Mouse (Mus musculus) MEL (cell line): ENCODE data around the gene Mrps9. TPM values are rescaled to one million over a fixed set of nuclear protein-coding genes. Genes with fewer than 3 reads are reported as not detected.

Experiments used
- DNase-seq: peaks from one replicate; pipeline ENCODE4 v3.0.0; 2011; ENCODE audit warnings: low read depth, low spot score
- H3K27ac ChIP-seq: 2 replicates; pipeline ENCODE4 v1.5.1; 2012; ENCODE audit warnings: low read depth, mild to moderate bottlenecking, control low read depth, low read length, moderate library complexity; ENCODE audit not compliant: control insufficient read depth
- H3K27me3 ChIP-seq, 2 experiments: fragments of 150-350 bp in 1 of 2; sonication (generic) in 1 of 2; 2 replicates each; pipeline ENCODE4 v1.6.1; 2012; ENCODE audit warnings: low read length in 2 of 2, mild to moderate bottlenecking in 2 of 2, improper control_type of control experiment in 1 of 2, moderate library complexity in 1 of 2; ENCODE audit not compliant: insufficient read depth in 2 of 2, control insufficient read depth in 1 of 2
- H3K36me3 ChIP-seq, 2 experiments: 2 replicates each; pipeline ENCODE4 v1.6.1; 2012 to 2014; ENCODE audit warnings: low read length in 2 of 2, improper control_type of control experiment in 1 of 2, inconsistent platforms in 1 of 2, mild to moderate bottlenecking in 1 of 2; ENCODE audit not compliant: insufficient read depth in 2 of 2, control insufficient read depth in 1 of 2
- H3K4me1 ChIP-seq, 2 experiments: fragments of 150-350 bp in 1 of 2; sonication (generic) in 1 of 2; 2 replicates each; pipeline ENCODE4 v1.6.1; 2012; ENCODE audit warnings: low read length in 2 of 2, improper control_type of control experiment in 1 of 2, mild to moderate bottlenecking in 1 of 2; ENCODE audit not compliant: insufficient read depth in 2 of 2, control insufficient read depth in 1 of 2
- H3K4me3 ChIP-seq, 2 experiments: fragments of 150-350 bp in 1 of 2; sonication (generic) in 1 of 2; 2 replicates each; pipeline ENCODE4 v1.5.1; 2012; ENCODE audit warnings: low read depth in 2 of 2, low read length in 2 of 2, mild to moderate bottlenecking in 2 of 2, moderate library complexity in 2 of 2, control low read depth in 1 of 2, improper control_type of control experiment in 1 of 2; ENCODE audit not compliant: control insufficient read depth in 1 of 2, insufficient read depth in 1 of 2
- H3K79me2 ChIP-seq: 2 replicates; pipeline ENCODE4 v1.6.1; 2012; ENCODE audit warnings: mild to moderate bottlenecking, low read length, moderate library complexity; ENCODE audit not compliant: control insufficient read depth, poor library complexity, insufficient read depth
- H3K9ac ChIP-seq: 2 replicates; pipeline ENCODE4 v1.6.1; 2012; ENCODE audit warnings: low read depth, mild to moderate bottlenecking, control low read depth, low read length, moderate library complexity; ENCODE audit not compliant: control insufficient read depth, poor library complexity, severe bottlenecking
- H3K9me3 ChIP-seq: fragments of 150-350 bp; sonication (generic); replicated peaks from 2 replicates; pipeline ENCODE4 v1.6.1; 2012; ENCODE audit warnings: mild to moderate bottlenecking, low read length, improper control_type of control experiment, moderate library complexity; ENCODE audit not compliant: insufficient read depth
- BHLHE40 ChIP-seq: IDR thresholded peaks from 2 replicates; pipeline ENCODE4 v1.6.1; 2012; ENCODE audit warnings: low read depth, mild to moderate bottlenecking, inconsistent platforms, low read length, improper control_type of control experiment, borderline replicate concordance
- CHD2 ChIP-seq: IDR thresholded peaks from 2 replicates; pipeline ENCODE4 v1.6.1; 2011; ENCODE audit warnings: low read length, improper control_type of control experiment
- E2F4 ChIP-seq: IDR thresholded peaks from 2 replicates; pipeline ENCODE4 v1.6.1; 2011; ENCODE audit warnings: low read depth, low read length, improper control_type of control experiment, borderline replicate concordance
- EP300 ChIP-seq, 2 experiments: IDR thresholded peaks; 2 replicates each; pipeline ENCODE4 v1.6.1; 2011; ENCODE audit warnings: improper control_type of control experiment in 2 of 2, low read length in 2 of 2, low read depth in 1 of 2, mild to moderate bottlenecking in 1 of 2
- ETS1 ChIP-seq: IDR thresholded peaks from 2 replicates; pipeline ENCODE4 v1.6.1; 2012; ENCODE audit warnings: low read depth, mild to moderate bottlenecking, inconsistent platforms, low read length, improper control_type of control experiment, moderate library complexity
- GABPA ChIP-seq: IDR thresholded peaks from 2 replicates; pipeline ENCODE4 v1.6.1; 2012; ENCODE audit warnings: low read depth, mild to moderate bottlenecking, inconsistent platforms, low read length, improper control_type of control experiment, moderate library complexity
- HCFC1 ChIP-seq: IDR thresholded peaks from 2 replicates; pipeline ENCODE4 v1.6.1; 2012; ENCODE audit warnings: low read depth, mild to moderate bottlenecking, inconsistent platforms, low read length, improper control_type of control experiment, moderate library complexity
- KAT2A ChIP-seq: conservative IDR thresholded peaks from 2 replicates; pipeline ENCODE4 v1.6.1; 2012; ENCODE audit warnings: low read depth, low read length, improper control_type of control experiment, inconsistent platforms
- MXI1 ChIP-seq: IDR thresholded peaks from 2 replicates; pipeline ENCODE4 v1.6.1; 2011; ENCODE audit warnings: mild to moderate bottlenecking, low read depth, low read length, improper control_type of control experiment
- NRF1 ChIP-seq: IDR thresholded peaks from 2 replicates; pipeline ENCODE4 v1.6.1; 2014; ENCODE audit warnings: low read depth, mild to moderate bottlenecking, inconsistent platforms, low read length, improper control_type of control experiment, moderate library complexity; ENCODE audit not compliant: poor library complexity, insufficient read depth, severe bottlenecking
- POLR2AphosphoS5 ChIP-seq: IDR thresholded peaks from 2 replicates; pipeline ENCODE4 v1.6.1; 2012; ENCODE audit warnings: low read depth, borderline replicate concordance, mild to moderate bottlenecking, inconsistent platforms, low read length, moderate library complexity, mixed read lengths
- SIN3A ChIP-seq: IDR thresholded peaks from 2 replicates; pipeline ENCODE4 v1.6.1; 2012; ENCODE audit warnings: low read length, improper control_type of control experiment, inconsistent platforms
- TAL1 ChIP-seq: IDR thresholded peaks from 2 replicates; pipeline ENCODE4 v1.6.1; 2012; ENCODE audit warnings: mild to moderate bottlenecking, inconsistent platforms, low read length, moderate library complexity, mixed read lengths
- TCF12 ChIP-seq: IDR thresholded peaks from 2 replicates; pipeline ENCODE4 v1.6.1; 2014; ENCODE audit warnings: low read depth, mild to moderate bottlenecking, inconsistent platforms, low read length, improper control_type of control experiment, moderate library complexity
- ZMIZ1 ChIP-seq: IDR thresholded peaks from 2 replicates; pipeline ENCODE4 v1.6.1; 2012; ENCODE audit warnings: low read depth, mild to moderate bottlenecking, inconsistent platforms, low read length, improper control_type of control experiment, moderate library complexity
- polyA plus RNA-seq, 2 experiments: library from polyadenylated mRNA; stranded (reverse) in 1 of 2; unstranded in 1 of 2; fragments of >175 nt in 1 of 2; fragments of >200 nt in 1 of 2; gene quantifications; 2 replicates each; pipeline versions ENCODE4 v1.2.1 to v1.2.4; 2012; ENCODE audit warnings: low replicate concordance in 2 of 2, low read depth in 1 of 2; ENCODE audit not compliant: insufficient read length in 2 of 2, insufficient read depth in 1 of 2, missing spikeins in 1 of 2
- total RNA-seq: library from RNA; depleted of rRNA; stranded (reverse); fragments of 300-350 nt; gene quantifications from 2 replicates; pipeline ENCODE4 v1.2.3, GENCODE M21; 2012

The Mrps9 gene
- total and polyA plus RNA-seq, 3 experiments: 67.4 to 68.4 TPM; not detected in 1

DNA sequence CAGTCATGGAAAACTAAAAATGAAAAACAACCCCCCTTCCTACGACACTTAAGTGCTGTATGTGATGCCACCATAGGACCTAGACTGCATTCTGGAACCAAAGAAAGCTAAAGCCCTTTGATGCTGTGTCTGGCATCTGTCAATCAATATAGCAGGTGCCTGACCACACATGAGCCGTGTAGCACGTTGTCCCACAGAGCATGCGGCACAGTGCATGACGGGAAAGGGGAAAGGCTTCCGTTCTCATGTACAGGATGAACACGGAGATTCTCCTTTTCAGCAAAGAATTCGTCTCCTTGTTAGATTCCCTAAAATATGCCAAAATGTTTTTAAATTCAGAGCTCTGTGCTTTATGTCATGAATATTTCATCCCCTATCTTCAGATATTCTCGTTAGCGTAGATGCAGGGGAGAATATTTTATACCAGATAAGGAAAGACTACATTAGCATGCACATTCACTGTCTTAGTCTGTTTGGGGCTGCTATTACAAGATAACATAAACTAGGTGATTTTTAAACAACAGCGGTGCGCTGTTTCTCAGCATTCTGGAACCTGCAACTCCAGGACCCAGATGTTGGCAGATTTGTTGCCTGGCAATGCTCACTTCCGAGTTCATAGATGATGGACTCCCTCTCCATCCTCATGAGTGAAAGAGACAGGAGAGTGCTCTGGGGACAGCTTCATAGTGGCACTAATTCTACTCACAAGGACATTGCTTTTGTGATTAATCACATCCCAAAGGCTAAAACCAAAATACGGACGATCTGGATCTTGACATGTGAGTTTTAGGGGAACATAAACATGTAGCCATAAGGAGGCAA is 36.0 kb upstream of the Mrps9 start:
- H3K9ac ChIP-seq: no peak overlapping the region
- no peak for TF ChIP-seq GABPA
- TF ChIP-seq MXI1: no peak
- TF ChIP-seq CHD2: no peak
- no peak for TF ChIP-seq ETS1
- no peak for TF ChIP-seq ZMIZ1
- TF ChIP-seq TAL1: no peak
- no peak for TF ChIP-seq BHLHE40
- TF ChIP-seq SIN3A: no peak
- no peak for TF ChIP-seq NRF1
- no peak for TF ChIP-seq KAT2A
- no peak for TF ChIP-seq EP300 (IDR thresholded peaks at IDR 0.05; ENCODE audit: low read depth in 1 of 2, low read length in 2 of 2)
- TF ChIP-seq TCF12: no peak
- no peak for TF ChIP-seq E2F4
- DNase-seq: no peak
- no peaks in the 10 kb centered on the region for H3K4me1 ChIP-seq
- no peak overlapping the region for H3K27ac ChIP-seq
- no peak overlapping the region for H3K4me3 ChIP-seq
- no peaks in the 10 kb centered on the region for H3K36me3 ChIP-seq
- H3K9me3 ChIP-seq: no peaks in the 10 kb centered on the region
- H3K79me2 ChIP-seq: no peaks in the 10 kb centered on the region
- H3K27me3 ChIP-seq: no peaks in the 10 kb centered on the region

DNA sequence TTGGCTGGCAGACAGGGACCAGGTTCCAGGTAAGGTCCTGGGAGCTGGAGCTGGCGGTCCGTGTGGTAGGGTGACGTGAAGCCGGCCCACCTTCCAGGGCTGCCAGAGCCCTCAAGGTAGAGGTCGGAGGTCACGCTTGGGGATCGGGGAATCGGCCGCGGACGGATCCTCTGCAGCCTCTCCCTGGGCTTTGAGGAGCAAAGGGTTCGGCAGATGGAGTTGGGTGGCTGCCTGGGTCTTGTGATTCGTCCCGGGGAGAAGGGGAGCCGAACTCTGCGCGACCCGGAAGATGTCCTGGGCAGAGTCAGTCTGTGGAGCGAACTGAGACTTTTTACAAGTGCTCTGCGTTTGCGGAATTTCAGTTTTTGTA is 350 bp downstream of the Mrps9 start:
- Histone ChIP-seq H3K9ac (peak overlapping the region; percentile 91), H3K9me3 (no peaks in the 10 kb centered on the region), H3K27ac (peak overlapping the region; percentile 42), H3K36me3 (peaks cover 0 to 20% of the 10 kb centered on the region in 2 experiments; a peak in 3 of 4 replicates), H3K27me3 (peaks cover 0 to 2% of the 10 kb centered on the region in 2 experiments; a peak in 1 of 4 replicates), H3K4me3 (peak overlapping the region; percentile 90 to 91), H3K79me2 (peaks cover 33% of the 10 kb centered on the region), H3K4me1 (peaks cover 0 to 11% of the 10 kb centered on the region in 2 experiments)
- peak; percentile 10; the same call in 1 of the 2 replicates for TF ChIP-seq HCFC1
- no peak for TF ChIP-seq POLR2AphosphoS5
- no peak for TF ChIP-seq TAL1
- no peak for DNase-seq
